Mouse (Mus musculus) small intestine, adult 2 months (tissue): ENCODE measurements around the gene 4930519P11Rik.

Experiments used
- CTCF ChIP-seq: fragments of 200-500 bp; IDR thresholded peaks from 2 replicates; pipeline ENCODE4 v1.5.1; 2012; ENCODE audit warnings: low read depth, mild to moderate bottlenecking, control low read depth, inconsistent platforms, low read length, moderate library complexity, mixed read lengths; ENCODE audit not compliant: insufficient replicate concordance, insufficient read length; ENCODE audit errors: extremely low read depth
- POLR2A ChIP-seq: fragments of 200-500 bp; IDR thresholded peaks from 2 replicates; pipeline ENCODE4 v1.6.1; 2012; ENCODE audit warnings: low read depth, mild to moderate bottlenecking, control low read depth, inconsistent platforms, low read length, moderate library complexity

- no peak for TF ChIP-seq CTCF
- TF ChIP-seq POLR2A = no peak
These were observed 44.7 kb downstream of the 4930519P11Rik start for GRCm38 (mm10) chr2:154568329-154569070.
